Mouse (Mus musculus) Patski (cell line): ENCODE results near the gene Rere. TPM values are rescaled to one million over a fixed set of nuclear protein-coding genes. Genes with fewer than 3 reads are reported as not detected.
A peak's percentile ranks its signal among the peaks of the same experiment; 100 is the strongest.

Experiments
- ATAC-seq: fragments of 100-300 bp; one replicate; pipeline ENCODE4 v1.8.0; 2021
- CTCF ChIA-PET: fragments of 350-600 bp; sonication (Branson Sonifier 250); formaldehyde crosslinking; loops from one replicate; lab custom pipeline; 2022; ENCODE audit warnings: inconsistent platforms; lab: Charles Lee
- POLR2A ChIA-PET: fragments of 350-600 bp; sonication (Branson Sonifier 250); formaldehyde crosslinking; loops from one replicate; lab custom pipeline; 2022; ENCODE audit warnings: antibody characterized with exemption, inconsistent platforms; lab: Charles Lee
- DNase-seq: peaks from one replicate; pipeline ENCODE4 v3.0.0-alpha.2; 2011; ENCODE audit warnings: low read depth, low spot score
- H3K27me3 ChIP-seq: fragments of 371-371 bp; one replicate; pipeline ENCODE4 v1.5.1; 2021
- CTCF ChIP-seq: fragments of 100-300 bp; IDR thresholded peaks from one replicate; pipeline ENCODE4 v1.5.1; 2021
- in situ Hi-C: fragments of 300-500 bp; cut with MboI; formaldehyde crosslinking; loops from 3 replicates; pipeline ENCODE4 v1.11.1; 2018; ENCODE audit warnings: low pct_unique_long_range_greater_than_20kb, mixed read lengths
- polyA plus RNA-seq: library from polyadenylated mRNA; unstranded; gene quantifications from one replicate; pipeline ENCODE4 v1.2.3, GENCODE M21; 2021

Gene Rere
- polyA plus RNA-seq, 1 experiment from 2014 or later, result 155 TPM

DNA sequence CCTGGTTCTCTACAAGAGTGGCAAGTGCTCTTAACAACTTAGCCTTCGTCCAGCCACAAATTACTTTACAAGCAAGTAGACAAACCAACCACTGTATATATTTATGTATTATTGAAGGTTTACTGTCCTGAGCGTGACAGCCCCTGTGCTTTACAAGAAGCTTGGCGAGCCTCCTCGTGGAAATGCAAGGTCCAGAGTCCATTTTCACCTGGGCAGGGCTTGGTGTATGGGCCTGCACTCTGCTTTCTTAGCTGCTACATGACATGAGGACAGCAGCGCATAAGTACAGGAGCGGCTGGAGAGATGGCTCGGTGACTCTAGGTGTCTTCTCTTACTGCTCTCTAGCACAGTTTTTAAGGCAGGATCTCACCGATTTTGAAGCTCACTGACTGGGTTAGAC is 21.3 kb downstream of the Rere start:
- CTCF ChIA-PET, result no interaction called here
- ATAC-seq, result no peak
- POLR2A ChIA-PET, result no interaction called here
- TF ChIP-seq CTCF, result no peak
- no peaks in the 10 kb centered on the region for H3K27me3 ChIP-seq
- in situ Hi-C loops, result no loop called here
- no peak for DNase-seq

DNA sequence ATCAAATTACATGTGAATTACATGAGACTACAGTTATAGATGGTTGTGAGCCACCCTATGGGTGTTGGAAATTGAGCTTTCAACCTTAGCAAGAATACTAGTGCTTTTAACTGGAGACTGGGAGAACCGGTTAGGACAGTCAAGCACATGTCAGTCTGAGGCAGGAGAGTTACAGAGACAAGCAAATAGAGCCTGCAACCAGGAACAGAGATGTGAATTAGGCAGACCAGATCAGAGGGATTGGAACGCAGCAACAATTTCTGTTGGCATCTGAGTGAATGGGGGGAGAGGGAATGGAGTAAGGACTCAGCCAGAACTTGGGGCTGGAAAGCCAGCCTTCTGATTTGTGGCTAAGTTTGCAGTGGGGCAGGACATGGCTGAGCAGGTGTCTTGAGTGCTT is 25.3 kb downstream of the Rere start:
- H3K27me3 ChIP-seq, result no peaks in the 10 kb centered on the region
- in situ Hi-C loops, result no loop called here
- TF ChIP-seq CTCF, result no peak
- ATAC-seq (no peak), DNase-seq (no peak)
- CTCF ChIA-PET, result interaction anchor here (1.1 kb wide), 1 partner anchor 10 kb away, joined by 4 read pairs; no protein-coding TSS in a partner anchor
- POLR2A ChIA-PET, result no interaction called here

DNA sequence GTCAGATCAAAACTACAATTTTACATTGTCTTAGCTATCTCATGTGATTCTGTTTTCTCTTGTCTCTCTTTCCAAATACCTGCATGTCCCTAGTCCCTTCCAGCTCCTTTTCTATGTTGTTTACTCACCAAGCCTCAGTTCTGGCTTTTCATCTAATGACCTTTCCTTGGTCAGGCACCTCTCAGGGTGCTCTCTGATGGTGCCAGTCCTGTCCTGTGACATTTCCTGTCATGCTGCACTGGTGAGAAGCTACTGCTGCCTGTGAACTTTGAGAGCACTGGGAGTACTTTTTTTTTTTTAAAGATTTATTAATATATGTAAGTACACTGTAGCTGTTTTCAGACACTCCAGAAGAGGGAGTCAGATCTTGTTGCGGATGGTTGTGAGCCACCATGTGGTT is 25.8 kb downstream of the Rere start:
- no peak for TF ChIP-seq CTCF
- CTCF ChIA-PET, result interaction anchor here (1.1 kb wide), 1 partner anchor 10 kb away, joined by 4 read pairs; no protein-coding TSS in a partner anchor
- in situ Hi-C loops, result no loop called here
- no peaks in the 10 kb centered on the region for H3K27me3 ChIP-seq
- POLR2A ChIA-PET, result no interaction called here
- no peak for DNase-seq
- ATAC-seq, result no peak

DNA sequence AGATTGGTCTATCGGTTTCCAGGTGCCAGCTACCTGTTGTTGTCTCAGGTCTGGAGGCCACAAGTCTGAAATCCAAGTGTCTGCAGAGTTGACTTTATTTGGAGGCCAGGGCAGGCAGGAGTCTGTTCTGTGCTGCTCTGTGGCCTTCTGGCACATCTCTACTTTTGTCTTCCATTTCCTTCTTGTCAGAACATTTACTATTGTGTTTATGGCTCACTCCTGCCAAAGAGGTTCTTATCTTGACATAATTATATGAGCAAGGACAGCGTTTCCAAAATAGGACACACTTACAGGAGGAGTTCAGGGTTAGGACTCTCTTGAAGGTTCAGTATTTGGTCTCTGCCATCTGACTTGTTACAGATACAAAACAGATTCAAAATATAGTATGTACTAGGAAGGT is 30.0 kb downstream of the Rere start:
- no peak for TF ChIP-seq CTCF
- H3K27me3 ChIP-seq, result no peaks in the 10 kb centered on the region
- DNase-seq (no peak), ATAC-seq (no peak)
- ChIA-PET POLR2A (no interaction called here), CTCF (interaction anchor here (1.5 kb wide), 1 partner anchor 17 kb away, joined by 5 read pairs; no protein-coding TSS in a partner anchor)
- in situ Hi-C loops, result no loop called here

DNA sequence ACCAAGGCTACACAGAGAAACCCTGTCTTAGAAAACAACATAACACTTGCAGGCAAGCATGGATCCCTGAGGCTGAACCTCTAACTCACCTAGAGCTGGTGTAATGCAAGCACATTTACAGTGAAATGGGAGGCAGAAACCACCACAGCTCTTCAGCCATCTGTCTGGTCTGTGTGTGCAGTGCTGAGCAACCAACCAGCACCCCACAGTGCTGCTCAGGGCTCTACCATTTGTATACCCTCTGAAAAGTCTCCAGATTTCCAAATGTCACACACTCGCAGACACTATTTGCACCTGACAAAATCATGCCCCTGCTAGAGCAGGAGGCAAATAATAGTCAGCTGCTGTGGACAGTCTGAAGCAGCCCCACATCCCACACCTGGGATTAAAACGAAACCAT is 31.2 kb downstream of the Rere start:
- TF ChIP-seq CTCF, result no peak
- in situ Hi-C loops, result no loop called here
- CTCF ChIA-PET, result no interaction called here
- POLR2A ChIA-PET, result no interaction called here
- no peaks in the 10 kb centered on the region for H3K27me3 ChIP-seq
- ATAC-seq (no peak), DNase-seq (no peak)

DNA sequence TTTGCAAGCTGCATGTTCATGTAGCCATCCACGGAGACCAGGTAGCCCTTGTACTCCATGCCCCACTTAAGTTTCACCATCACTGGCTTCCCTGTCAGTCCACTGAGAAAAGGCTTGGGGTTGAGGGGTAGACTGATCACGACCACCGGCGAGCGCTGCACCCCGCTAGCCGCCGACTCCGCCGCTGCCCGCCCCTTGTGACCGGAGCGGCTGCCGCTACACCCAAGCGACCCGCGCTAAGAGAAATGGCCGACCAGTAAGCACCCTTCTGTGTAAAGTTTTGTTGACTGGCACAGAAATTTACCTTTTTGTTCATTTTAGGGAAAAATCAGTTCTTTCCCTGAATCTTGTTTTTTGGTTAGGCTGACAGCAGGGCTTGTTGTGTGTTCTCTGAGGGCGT is 33.9 kb downstream of the Rere start:
- in situ Hi-C loops, result no loop called here
- ChIA-PET CTCF (no interaction called here), POLR2A (no interaction called here)
- ATAC-seq (no peak), DNase-seq (no peak)
- TF ChIP-seq CTCF, result no peak
- H3K27me3 ChIP-seq, result no peaks in the 10 kb centered on the region

DNA sequence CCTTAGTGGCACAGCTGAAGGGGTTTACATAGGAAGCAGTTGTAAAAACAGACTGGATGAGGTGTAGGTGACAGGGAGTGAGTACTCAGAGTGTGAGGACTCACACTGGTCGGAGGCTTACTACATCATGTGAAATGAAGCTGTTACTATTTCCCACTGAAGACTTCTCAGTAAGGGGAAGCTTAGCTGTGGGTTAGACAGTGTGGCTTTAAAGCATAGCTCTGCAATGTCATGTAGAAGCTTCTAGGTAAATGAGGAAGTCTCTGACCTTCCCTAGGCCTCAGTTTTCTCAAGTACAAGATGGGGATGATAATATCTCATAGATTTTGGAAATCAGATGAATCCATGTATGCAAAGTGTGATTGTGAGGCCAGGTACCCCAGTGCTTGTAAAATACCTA is 35.1 kb downstream of the Rere start:
- no peak for TF ChIP-seq CTCF
- POLR2A ChIA-PET, result no interaction called here

DNA sequence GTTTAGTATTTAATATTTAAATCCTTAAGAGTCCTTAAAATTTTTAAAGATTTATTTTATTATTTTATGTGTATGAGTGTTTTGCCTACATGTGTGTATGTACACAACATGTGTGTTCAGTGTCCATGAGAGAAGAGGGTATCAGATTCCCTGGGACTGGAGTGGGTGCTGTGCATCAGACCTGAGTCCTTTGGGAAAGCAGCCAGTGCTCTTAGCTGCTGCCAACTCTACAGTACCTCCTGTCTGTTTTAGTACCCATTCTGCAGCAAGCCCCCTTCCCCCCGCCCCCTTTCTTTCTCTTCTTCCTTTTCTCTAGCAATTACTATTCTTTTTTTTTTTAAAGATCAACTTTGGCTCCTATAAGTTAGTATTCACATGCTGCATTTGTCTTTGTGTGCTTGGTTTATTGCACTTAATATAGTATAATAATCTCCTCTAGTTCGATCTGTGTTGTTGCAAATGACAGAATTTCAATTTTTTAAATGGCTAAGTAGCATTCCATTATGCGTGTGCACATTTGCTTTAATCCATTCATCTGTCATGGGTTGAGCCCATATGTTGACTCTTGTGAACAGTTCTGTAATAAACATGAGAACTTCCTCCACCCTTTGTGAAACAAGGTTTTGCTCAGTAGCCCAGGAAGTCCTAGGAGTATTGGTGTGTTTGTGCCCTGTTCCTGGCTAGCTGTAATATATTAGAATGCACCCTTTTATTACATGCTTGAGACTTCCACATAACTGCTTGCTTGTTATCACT is 43.8 kb downstream of the Rere start:
- TF ChIP-seq CTCF, result no peak
- no peak for ATAC-seq
- POLR2A ChIA-PET, result no interaction called here
- no peak for DNase-seq
- in situ Hi-C loops, result no loop called here
- CTCF ChIA-PET, result no interaction called here
- H3K27me3 ChIP-seq, result no peaks in the 10 kb centered on the region

More for the DNA sequence above, 35.1 kb downstream of the Rere start:
- CTCF ChIA-PET, result no interaction called here
- ATAC-seq (no peak), DNase-seq (no peak)
- in situ Hi-C loops, result no loop called here
- H3K27me3 ChIP-seq, result no peaks in the 10 kb centered on the region

DNA sequence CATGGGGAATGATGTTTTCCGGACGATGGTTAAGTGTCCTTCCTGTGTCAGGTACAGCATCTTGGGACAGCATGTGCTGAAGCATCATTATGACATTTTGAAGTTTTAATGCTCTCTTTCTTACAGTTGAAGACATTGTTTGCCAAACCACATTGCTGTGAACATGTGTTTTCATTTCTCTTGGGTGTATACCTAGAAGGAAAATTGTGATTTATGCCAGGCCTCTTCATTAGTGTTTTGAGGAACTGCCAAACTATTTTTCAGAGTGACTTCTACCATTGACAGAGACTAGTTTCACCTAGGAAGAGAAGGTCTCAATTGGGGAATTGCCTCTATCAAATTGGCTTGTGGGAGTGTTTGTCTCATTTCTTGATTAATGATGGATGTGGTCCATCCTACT is 44.6 kb downstream of the Rere start:
- ATAC-seq, result no peak
- ChIA-PET POLR2A (no interaction called here), CTCF (no interaction called here)
- H3K27me3 ChIP-seq, result no peaks in the 10 kb centered on the region
- in situ Hi-C loops, result no loop called here
- DNase-seq, result no peak
- no peak for TF ChIP-seq CTCF

DNA sequence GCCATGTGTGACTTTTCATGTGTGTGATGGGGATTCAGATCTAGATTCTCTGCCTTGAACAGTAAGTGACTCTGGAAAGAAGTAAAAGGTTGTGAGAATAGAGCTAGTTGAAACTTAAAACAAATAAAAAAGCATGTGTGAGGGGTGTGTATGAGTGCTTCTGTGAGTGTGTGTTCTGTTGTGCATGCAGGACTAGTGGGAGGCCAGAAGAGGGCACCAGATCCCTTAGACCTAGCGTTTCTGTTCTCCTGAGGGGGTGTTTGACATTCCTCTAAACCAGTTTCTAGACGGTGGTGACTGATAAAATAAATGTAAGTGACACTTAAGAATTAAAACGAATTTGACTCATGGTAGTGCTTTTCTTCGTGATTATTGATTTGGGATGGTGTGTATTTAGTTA is 46.0 kb downstream of the Rere start:
- no peaks in the 10 kb centered on the region for H3K27me3 ChIP-seq
- ChIA-PET POLR2A (no interaction called here), CTCF (interaction anchor here (0.8 to 1.8 kb wide), 3 partner anchors 10 to 17 kb away, joined by 4 to 5 read pairs (median 4); no protein-coding TSS in a partner anchor)
- DNase-seq, result no peak
- peak; percentile 43 for TF ChIP-seq CTCF
- in situ Hi-C loops, result no loop called here
- no peak for ATAC-seq

DNA sequence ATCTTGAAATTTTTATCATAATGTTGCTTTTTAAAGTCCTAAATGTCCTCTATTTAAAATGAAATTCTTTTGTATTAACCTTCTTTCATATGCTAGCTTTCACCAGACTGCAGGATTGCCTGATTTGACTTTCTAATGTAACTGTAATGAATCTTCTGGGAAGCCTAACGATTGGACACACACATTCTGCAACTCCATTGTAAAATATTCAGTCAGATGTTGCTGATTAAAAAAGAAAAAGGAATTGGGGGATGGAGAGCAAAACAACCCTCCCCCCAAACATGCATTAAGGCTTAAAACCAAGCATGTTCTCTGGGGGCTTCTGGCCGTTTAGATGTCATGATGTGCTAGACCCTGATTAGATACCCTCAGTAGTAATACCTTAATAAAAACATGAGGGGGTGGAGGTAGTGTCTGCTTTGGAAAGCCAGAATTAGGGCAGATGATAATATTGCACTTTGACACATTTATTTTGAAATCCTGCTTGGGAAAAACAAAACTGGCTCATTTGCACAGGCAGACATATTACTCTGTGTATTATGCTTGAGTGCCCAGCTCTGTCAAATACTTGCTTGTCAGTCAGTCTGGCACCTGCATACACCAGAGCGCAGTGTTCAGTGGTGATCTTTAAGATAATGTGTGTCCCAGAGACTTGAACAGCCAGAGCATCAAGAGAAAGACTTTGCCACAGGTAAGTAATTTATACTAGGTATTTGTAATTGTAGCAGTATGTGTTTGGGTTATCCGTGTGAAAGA is 52.7 kb downstream of the Rere start:
- CTCF ChIA-PET, result no interaction called here
- POLR2A ChIA-PET, result no interaction called here
- no peaks in the 10 kb centered on the region for H3K27me3 ChIP-seq
- ATAC-seq (no peak), DNase-seq (no peak)
- in situ Hi-C loops, result no loop called here
- no peak for TF ChIP-seq CTCF
